Mouse (Mus musculus): ENCODE results near the gene Il15. TPM values are rescaled to one million over a fixed set of nuclear protein-coding genes. Genes with fewer than 3 reads are reported as not detected.

Gene Il15
- polyA plus RNA-seq, 1 experiment from 2014 or later: 3.6 TPM

DNA sequence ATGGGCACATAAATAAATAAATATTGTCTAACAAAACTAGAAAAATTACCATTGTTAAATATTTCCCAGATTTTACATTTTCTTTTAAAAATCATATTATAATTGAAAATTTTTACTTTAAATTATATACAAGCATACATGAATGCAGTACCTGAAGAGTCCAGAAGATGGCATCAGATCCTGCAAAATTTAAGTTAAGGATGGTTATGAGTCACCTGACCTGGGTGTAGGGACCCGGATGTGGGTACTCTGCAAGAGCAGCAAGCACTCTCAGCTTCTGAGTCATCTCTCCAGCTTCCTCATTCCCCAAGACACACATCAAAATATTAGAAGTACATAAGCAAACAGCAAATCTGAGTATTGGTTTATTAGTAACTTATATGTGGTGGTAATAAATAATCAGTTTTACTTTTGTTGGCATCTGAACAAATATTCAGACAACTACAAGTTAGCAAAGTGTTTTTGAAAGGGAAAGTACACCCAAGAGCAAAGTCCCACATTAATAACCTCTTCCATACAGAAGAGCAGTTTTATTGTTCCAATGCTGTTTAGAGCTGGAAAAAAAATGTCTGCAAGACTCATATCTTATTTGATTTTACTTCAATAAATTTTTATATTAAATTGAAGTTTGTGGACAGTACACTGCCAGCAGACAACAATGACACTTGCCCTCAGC, 51.6 kb downstream of the Il15 start:
- WGBS: 55% methylated on average over 1 of the region's 1 CpGs
- H3K9me3 ChIP-seq (replicated peaks): no peaks in the 10 kb centered on the region
- no peak for ATAC-seq (ENCODE audit: low FRiP score)

GRCm38 (mm10) chr8:82349299-82349698, 53.7 kb downstream of the Il15 start:
- WGBS: 37% methylated on average over 2 of the region's 2 CpGs
- H3K27ac ChIP-seq: no peak overlapping the region
- H3K4me3 ChIP-seq: no peak overlapping the region
- H3K9me3 ChIP-seq (replicated peaks): no peaks in the 10 kb centered on the region
- H3K36me3 ChIP-seq: no peaks in the 10 kb centered on the region
- no peak overlapping the region for H3K4me2 ChIP-seq (replicated peaks)
- no peak for ATAC-seq (ENCODE audit: low FRiP score)
- no peaks in the 10 kb centered on the region for H3K4me1 ChIP-seq
- no peak overlapping the region for H3K9ac ChIP-seq
- no peaks in the 10 kb centered on the region for H3K27me3 ChIP-seq

More for the DNA sequence above, 51.6 kb downstream of the Il15 start:
- Histone ChIP-seq H3K4me1 (no peaks in the 10 kb centered on the region), H3K4me3 (no peak overlapping the region), H3K9ac (no peak overlapping the region), H3K36me3 (no peaks in the 10 kb centered on the region), H3K4me2 (replicated peaks) (no peak overlapping the region), H3K27ac (no peak overlapping the region), H3K27me3 (no peaks in the 10 kb centered on the region)

DNA sequence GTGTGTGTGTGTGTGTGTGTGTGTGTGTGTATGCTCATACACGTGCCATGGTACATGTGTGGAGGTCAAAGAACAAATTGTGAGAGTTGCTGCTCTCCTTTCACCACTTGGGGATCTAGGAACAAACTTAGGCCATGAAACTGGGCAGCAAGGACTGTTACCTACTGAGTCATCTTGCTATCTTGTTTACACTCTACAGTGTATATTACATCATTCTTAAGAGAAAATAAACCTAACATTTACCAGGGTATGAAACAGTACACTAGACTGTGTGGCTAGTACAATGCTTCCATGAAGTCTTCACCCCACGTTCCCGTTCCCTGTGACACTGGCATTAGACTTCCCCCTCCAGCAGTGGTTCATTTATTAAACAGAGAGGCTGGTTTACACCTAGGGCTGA, 56.5 kb downstream of the Il15 start:
- Histone ChIP-seq H3K27ac (no peak overlapping the region), H3K36me3 (no peaks in the 10 kb centered on the region), H3K9ac (no peak overlapping the region), H3K4me1 (no peaks in the 10 kb centered on the region), H3K4me2 (replicated peaks) (no peak overlapping the region), H3K9me3 (replicated peaks) (no peaks in the 10 kb centered on the region), H3K27me3 (no peaks in the 10 kb centered on the region), H3K4me3 (no peak overlapping the region)
- WGBS: 82% methylated on average over 3 of the region's 3 CpGs
- ATAC-seq (ENCODE audit: low FRiP score): no peak

GRCm38 (mm10) chr8:82331675-82332234, 71.3 kb downstream of the Il15 start:
- H3K27me3 ChIP-seq: no peaks in the 10 kb centered on the region
- WGBS: 91% methylated on average over 8 of the region's 8 CpGs

GRCm38 (mm10) chr8:82327986-82328652, 74.9 kb downstream of the Il15 start:
- no peaks in the 10 kb centered on the region for H3K4me1 ChIP-seq
- H3K9me3 ChIP-seq (replicated peaks): no peaks in the 10 kb centered on the region
- WGBS: 60% methylated on average over 2 of the region's 2 CpGs
- H3K36me3 ChIP-seq: no peaks in the 10 kb centered on the region
- H3K4me2 ChIP-seq (replicated peaks): no peak overlapping the region
- no peak overlapping the region for H3K4me3 ChIP-seq
- no peak for ATAC-seq (ENCODE audit: low FRiP score)
- no peak overlapping the region for H3K9ac ChIP-seq
- no peak overlapping the region for H3K27ac ChIP-seq
- no peaks in the 10 kb centered on the region for H3K27me3 ChIP-seq

More at GRCm38 (mm10) chr8:82331675-82332234, 71.3 kb downstream of the Il15 start:
- H3K4me2 ChIP-seq (replicated peaks): no peak overlapping the region
- no peak overlapping the region for H3K27ac ChIP-seq
- no peak overlapping the region for H3K9ac ChIP-seq
- no peaks in the 10 kb centered on the region for H3K9me3 ChIP-seq (replicated peaks)
- H3K4me1 ChIP-seq: no peaks in the 10 kb centered on the region
- ATAC-seq (ENCODE audit: low FRiP score): no peak
- H3K36me3 ChIP-seq: no peaks in the 10 kb centered on the region
- no peak overlapping the region for H3K4me3 ChIP-seq

DNA sequence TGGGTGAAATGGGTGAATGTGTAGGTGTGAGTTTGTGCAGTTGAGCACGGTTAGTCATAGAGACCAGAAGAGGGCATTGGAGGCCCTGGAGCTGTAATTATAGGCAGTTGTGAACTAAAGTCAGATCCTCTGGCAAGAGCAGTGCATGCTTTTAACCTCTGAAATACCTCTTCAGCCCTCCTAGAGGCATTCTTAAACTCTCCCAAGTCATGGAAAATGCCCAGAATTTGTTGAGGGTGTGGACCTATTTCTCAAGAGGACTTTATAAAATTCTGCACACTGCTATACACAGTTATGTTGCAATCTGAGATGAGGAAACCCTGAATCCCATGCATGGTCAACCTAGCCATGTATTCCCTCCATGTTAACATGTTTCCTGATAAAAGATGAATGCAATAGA, 77.0 kb downstream of the Il15 start:
- H3K9me3 ChIP-seq (replicated peaks): no peaks in the 10 kb centered on the region
- H3K4me2 ChIP-seq (replicated peaks): no peak overlapping the region
- no peaks in the 10 kb centered on the region for H3K4me1 ChIP-seq
- no peaks in the 10 kb centered on the region for H3K27me3 ChIP-seq
- H3K9ac ChIP-seq: no peak overlapping the region
- ATAC-seq (ENCODE audit: low FRiP score): no peak
- no peak overlapping the region for H3K4me3 ChIP-seq
- H3K36me3 ChIP-seq: no peaks in the 10 kb centered on the region
- no peak overlapping the region for H3K27ac ChIP-seq
- 96% methylated on average over 1 of the region's 1 CpGs for WGBS

DNA sequence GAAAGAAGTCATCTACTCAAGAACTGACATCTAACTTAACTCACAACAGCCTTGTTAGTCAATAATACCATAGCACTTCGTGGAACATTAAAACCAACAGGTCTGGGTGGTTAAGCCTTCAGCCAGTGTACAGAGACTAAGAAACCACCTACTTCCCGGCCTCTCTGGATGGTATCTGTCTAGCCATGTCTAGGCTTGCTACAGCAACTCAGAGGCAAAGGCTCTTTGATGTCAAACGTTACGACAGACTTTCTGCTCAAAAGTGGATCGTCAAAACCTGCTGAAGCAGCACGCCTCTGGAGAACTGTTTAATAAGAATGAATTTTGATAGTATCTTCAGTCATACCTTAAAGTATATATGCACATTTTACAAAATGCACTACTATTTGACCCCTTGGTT, 77.4 kb downstream of the Il15 start:
- no peak overlapping the region for H3K27ac ChIP-seq
- H3K9ac ChIP-seq: no peak overlapping the region
- H3K36me3 ChIP-seq: no peaks in the 10 kb centered on the region
- H3K27me3 ChIP-seq: no peaks in the 10 kb centered on the region
- H3K9me3 ChIP-seq (replicated peaks): no peaks in the 10 kb centered on the region
- H3K4me2 ChIP-seq (replicated peaks): no peak overlapping the region
- no peaks in the 10 kb centered on the region for H3K4me1 ChIP-seq
- 85% methylated on average over 6 of the region's 6 CpGs for WGBS
- ATAC-seq (ENCODE audit: low FRiP score): no peak
- no peak overlapping the region for H3K4me3 ChIP-seq

GRCm38 (mm10) chr8:82317446-82317845, 85.6 kb downstream of the Il15 start:
- Histone ChIP-seq H3K27me3 (no peaks in the 10 kb centered on the region), H3K27ac (no peak overlapping the region), H3K9ac (no peak overlapping the region), H3K36me3 (no peaks in the 10 kb centered on the region), H3K4me2 (replicated peaks) (no peak overlapping the region), H3K4me1 (no peaks in the 10 kb centered on the region), H3K4me3 (no peak overlapping the region), H3K9me3 (replicated peaks) (no peaks in the 10 kb centered on the region)
- ATAC-seq (ENCODE audit: low FRiP score): no peak
- WGBS: 83% methylated on average over 3 of the region's 3 CpGs

DNA sequence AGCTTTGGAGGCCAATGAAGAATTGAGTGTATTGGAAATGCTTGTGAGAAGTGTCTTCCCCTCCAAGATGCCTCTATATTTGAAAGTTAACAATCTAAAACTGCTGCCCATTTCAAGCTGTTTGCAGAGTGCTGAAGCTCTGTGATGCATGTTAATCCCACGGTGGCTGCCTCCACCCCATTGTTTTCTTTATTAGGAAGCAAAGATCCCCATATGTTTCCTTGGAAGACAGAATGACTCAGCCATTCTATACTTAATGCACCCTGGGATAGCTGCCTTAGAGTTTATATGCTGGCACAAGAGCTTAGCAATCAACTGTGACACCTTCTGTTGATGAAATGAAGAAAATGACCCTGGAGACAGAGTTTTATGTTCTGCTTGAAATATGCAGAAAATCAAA, 96.6 kb downstream of the Il15 start:
- Histone ChIP-seq H3K27me3 (no peaks in the 10 kb centered on the region), H3K4me2 (replicated peaks) (no peak overlapping the region), H3K4me3 (no peak overlapping the region), H3K9ac (no peak overlapping the region), H3K36me3 (no peaks in the 10 kb centered on the region), H3K9me3 (replicated peaks) (no peaks in the 10 kb centered on the region), H3K4me1 (no peaks in the 10 kb centered on the region), H3K27ac (no peak overlapping the region)
- 36% methylated on average over 1 of the region's 1 CpGs for WGBS
- ATAC-seq (ENCODE audit: low FRiP score): no peak

DNA sequence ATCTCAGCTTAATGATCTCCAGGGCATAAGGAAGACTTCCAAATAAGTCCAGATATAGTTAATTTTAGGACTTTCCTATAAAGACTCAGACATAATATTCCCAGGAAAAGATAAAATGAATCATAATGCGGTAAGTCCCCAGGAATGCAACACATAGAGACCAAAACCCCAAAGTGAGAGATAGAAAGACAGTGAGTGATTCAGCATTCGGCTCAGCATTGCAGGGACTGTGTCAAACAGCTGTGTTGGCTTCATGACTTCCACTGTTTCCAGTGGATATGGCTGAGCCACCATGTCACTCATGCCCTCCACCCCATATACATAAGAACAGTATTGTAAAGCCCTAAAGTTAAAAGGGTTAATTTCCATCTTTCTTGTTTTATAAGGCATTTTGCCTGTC, 106.8 kb downstream of the Il15 start:
- H3K9me3 ChIP-seq (replicated peaks): no peaks in the 10 kb centered on the region
- no peak overlapping the region for H3K4me2 ChIP-seq (replicated peaks)
- no peak for ATAC-seq (ENCODE audit: low FRiP score)
- H3K27me3 ChIP-seq: no peaks in the 10 kb centered on the region
- H3K4me1 ChIP-seq: no peaks in the 10 kb centered on the region
- H3K27ac ChIP-seq: no peak overlapping the region
- no peak overlapping the region for H3K9ac ChIP-seq
- H3K36me3 ChIP-seq: no peaks in the 10 kb centered on the region
- WGBS: 90% methylated on average over 2 of the region's 2 CpGs
- H3K4me3 ChIP-seq: no peak overlapping the region

DNA sequence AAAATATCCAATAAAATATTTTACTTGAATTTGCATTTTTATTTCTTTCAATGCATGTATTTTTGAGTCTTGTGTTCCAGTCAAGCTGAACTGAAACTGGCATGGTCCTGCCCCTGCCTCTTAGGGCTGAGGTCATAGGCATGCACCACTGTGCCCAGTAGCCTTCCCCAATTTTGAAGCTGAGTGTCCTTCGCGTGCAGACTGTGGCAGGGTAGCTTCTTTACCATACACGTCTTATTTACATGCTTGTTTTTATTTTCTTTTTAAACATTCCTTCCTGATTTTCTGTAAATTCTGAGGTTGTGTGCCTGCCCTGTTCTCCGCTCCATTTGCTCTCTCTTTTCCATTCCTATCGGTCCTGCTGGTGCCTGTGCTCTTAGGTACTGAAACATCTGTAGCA, 111.4 kb downstream of the Il15 start:
- Histone ChIP-seq H3K9me3 (replicated peaks) (no peaks in the 10 kb centered on the region), H3K27me3 (no peaks in the 10 kb centered on the region), H3K4me3 (no peak overlapping the region), H3K4me2 (replicated peaks) (no peak overlapping the region), H3K27ac (no peak overlapping the region), H3K4me1 (no peaks in the 10 kb centered on the region), H3K36me3 (no peaks in the 10 kb centered on the region), H3K9ac (no peak overlapping the region)
- ATAC-seq (ENCODE audit: low FRiP score): no peak
- 87% methylated on average over 5 of the region's 5 CpGs for WGBS

DNA sequence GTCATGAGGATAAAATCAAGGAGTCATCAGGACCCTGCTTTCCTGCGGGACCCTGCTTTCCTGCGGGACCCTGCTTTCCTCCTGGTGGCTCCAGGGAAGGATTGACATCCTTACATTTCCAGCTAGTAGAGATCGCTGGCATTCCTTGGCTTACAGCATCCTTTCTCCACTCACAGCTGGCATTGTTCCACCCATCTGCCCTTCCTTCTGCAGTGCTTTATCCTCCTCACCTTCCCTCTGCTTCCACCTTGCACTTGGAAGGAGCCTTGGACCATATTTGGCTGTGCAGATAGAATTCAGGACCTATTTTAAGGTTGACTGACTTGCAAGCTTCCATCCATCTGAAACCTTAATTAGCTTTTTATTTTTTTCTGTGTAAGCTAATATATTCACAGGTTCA, 117.2 kb downstream of the Il15 start:
- H3K36me3 ChIP-seq: no peaks in the 10 kb centered on the region
- H3K4me1 ChIP-seq: no peaks in the 10 kb centered on the region
- H3K27ac ChIP-seq: no peak overlapping the region
- no peak overlapping the region for H3K4me3 ChIP-seq
- H3K4me2 ChIP-seq (replicated peaks): no peak overlapping the region
- 95% methylated on average over 3 of the region's 3 CpGs for WGBS
- no peak for ATAC-seq (ENCODE audit: low FRiP score)
- no peak overlapping the region for H3K9ac ChIP-seq
- H3K27me3 ChIP-seq: no peaks in the 10 kb centered on the region
- no peaks in the 10 kb centered on the region for H3K9me3 ChIP-seq (replicated peaks)

- no peak for ATAC-seq (ENCODE audit: low FRiP score)
- Histone ChIP-seq H3K36me3 (no peaks in the 10 kb centered on the region), H3K9me3 (replicated peaks) (no peaks in the 10 kb centered on the region), H3K4me2 (replicated peaks) (no peak overlapping the region), H3K4me3 (no peak overlapping the region), H3K4me1 (no peaks in the 10 kb centered on the region), H3K27me3 (no peaks in the 10 kb centered on the region), H3K9ac (no peak overlapping the region), H3K27ac (no peak overlapping the region)
- 88% methylated on average over 5 of the region's 5 CpGs for WGBS
Observed at GRCm38 (mm10) chr8:82281995-82282394, 121.0 kb downstream of the Il15 start.

All from hindbrain, embryonic 12.5 days (tissue).